Mouse (Mus musculus) c-Kit-positive CD71-positive TER-119-positive erythroid progenitor cells, embryonic 14.5 days (primary cell): Measurements from ENCODE around the gene Cyp39a1.

Experiments
- DNase-seq: peaks from one replicate; pipeline ENCODE4 v3.0.0-alpha.2; 2013; ENCODE audit warnings: low spot score

Cyp39a1 gene

DNA sequence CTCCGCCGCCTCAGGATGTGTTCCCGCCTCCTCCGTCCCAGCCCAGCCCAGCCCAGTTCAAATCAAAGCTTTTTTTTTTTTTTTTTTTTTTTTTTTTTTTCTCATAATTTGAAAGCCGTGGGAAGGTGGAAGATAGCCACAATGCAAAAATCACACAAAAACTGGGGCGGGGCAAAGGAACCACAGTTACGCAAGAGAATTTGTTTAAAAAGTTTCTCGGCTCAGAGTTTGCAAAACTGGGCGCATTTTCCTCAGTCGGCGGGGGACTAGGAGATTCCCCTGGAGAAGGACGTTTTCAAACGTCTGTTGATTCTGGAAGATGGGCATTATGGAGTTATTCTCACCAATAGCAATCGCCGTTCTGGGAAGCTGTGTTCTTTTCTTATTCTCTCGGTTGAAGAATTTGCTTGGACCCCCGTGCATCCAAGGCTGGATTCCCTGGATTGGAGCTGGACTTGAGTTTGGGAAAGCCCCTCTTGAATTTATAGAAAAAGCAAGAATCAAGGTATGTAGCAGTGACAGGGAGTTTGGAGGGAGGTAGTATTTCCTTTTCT lies at the start of gene Cyp39a1:
Gene Cyp39a1 (plus strand): TSS at position 136 of the 554 bp plus-strand sequence.
- no peak for DNase-seq

DNA sequence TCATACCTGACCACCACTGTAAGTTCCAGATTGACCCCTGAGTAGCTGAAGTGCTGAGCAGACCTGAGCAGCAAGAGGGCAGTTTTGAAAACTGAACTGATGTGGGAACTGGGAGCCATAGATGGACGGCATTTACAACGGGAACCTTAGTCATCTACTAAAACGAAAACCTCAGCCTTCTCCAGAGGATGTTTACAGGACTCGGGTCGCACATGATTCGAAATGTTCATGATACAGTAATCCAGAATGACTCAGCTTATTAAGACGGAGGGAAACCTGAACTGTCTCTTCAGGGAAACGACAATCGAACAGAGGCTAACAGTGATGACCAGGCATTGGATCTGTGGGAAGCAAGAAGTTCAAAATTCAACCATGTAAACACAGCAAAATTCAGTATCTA lies 48.1 kb upstream of the Cyp39a1 start:
- no peak for DNase-seq

DNA sequence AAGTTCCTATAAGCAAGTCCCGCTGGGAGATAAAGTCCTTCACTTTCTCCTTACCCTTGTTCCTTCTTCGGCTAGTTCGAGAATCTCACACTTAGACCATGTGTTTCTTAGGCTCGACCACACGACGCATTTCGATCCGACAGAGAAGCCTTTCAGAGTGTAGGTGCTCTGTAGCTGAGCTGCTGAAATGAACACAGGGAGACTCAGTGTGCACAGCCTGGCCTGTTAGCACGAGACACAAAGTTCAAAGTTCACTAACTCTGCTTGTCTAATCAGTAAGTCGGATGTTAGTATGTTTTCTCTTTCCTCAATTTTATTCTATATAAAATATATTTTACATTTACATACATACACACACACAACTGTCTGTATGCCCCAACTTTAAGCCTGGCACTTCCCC lies 45.1 kb upstream of the Cyp39a1 start:
- DNase-seq = no peak

DNA sequence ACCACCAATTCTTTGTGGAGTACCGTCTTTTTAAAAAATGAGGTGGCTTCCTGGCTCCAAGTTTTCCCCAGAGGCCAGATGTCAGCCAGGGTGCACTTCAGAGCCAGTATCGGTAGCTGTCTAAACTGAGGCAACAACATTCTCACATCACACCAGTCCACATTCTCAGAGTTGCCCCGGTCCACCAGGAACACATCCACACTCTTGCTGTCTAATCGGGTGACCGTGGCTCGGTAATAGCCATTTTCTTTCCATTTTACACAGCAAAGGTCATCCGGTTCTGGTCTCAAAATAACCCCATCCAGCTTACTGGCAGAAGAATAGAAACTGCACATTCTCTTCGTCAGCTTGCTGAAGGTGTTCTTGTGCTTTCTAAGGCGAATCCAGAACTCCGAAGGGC lies 39.0 kb upstream of the Cyp39a1 start:
- no peak for DNase-seq

DNA sequence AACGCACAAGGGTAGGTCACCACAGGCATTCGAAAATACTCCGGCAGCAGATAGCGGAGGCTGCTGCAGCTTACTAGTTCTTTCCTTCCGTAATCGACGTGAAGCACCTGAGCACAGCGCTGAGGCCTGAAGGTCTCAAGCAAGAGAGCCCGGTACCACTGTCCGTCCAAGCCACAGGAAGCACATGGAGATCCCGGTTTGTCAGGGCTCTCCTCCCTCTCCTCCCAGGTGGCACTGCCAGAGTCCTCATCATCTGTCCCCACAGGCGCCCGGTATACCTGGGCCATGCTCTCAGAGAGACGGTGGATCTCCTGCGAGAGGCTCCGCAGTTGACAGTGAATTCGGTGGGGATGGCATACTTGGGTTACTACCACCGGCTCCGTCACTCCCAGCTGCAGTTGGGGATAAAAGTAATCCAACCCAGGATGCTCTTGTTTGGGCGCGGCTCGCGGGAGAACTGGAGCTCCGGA lies 38.2 kb upstream of the Cyp39a1 start:
- DNase-seq = no peak

DNA sequence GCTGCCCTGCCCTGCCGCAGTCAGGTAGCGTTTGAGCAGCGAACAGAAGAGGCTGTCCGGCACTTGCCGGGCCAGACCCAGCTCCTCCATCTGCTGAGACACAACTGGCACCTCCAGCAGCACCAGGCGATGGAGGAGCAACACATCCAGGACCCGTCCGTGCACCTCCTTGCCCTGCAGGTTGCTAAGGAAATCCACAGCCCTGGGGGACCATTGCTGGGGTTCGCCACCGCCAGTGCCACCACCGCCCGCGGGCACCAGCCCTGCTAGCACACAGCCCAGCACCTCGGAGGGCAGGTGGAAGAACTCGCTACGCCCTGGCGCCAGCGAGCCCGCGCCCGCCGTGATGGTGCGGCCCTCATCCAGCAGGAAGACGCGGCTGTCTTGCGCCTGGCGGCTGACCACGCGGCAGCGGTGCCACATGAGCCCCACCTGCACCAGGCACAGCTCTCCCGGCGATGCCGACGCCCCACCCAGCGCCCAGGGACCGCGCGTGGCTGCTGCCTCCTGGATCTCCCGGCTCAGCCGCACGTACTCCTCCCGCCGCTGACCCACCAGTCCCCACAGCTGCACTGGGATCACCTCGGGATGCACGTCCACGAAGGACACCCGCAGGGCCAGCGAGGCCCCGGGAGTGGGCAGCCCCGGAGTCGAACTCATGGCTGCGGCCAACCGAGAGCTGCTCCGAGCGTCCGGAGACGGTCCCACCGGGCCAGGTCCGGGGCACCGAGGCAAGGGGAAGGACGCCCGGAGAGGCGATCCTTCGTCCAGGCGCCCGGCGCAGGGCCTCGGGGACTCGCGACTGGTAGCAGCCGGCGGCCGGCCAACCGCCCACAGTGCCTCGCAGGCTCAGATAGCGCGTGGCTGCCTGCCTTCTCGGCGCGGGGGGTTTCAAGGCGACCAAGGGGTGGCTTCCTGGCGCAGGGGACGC lies 37.5 kb upstream of the Cyp39a1 start, which contains the start of gene Tdrd6:
Gene Tdrd6 (minus strand): TSS at position 804 of the 931 bp plus-strand sequence.
- DNase-seq = no peak

DNA sequence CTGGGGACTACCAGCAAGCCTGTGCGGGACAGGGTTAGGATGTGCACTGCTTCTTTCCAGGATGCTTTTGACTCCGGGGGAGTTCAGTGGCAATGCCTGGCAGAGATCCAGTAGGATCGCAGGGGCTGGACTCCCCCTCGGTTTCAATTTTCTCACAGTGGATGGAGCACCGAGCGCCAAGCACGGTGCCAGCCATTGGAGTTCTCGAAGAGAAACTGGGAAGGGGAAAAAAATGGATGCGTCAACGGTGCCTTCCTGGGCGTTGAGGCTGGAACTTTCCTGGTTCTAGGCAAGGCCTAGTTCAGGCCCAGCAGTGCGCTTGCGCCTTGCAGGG lies 36.8 kb upstream of the Cyp39a1 start:
- DNase-seq = no peak

DNA sequence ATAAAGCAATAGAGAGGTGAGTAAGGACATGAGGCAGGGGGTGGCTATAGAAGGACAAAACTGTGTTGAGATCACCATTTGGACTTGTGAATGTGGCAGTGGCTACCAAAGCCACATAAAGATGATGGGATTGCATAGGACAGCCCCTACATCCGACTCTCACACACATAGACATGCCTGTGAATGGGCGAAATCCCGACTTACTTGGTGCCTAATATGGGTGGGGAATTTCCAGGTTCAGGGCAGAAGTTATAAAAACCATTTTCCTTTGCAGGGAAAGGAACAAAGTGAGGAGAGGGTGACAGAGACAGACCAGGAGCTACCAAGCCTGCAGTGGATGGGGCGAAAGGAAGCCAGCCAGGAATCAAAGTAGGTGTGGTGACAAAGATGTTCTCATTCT lies 30.1 kb upstream of the Cyp39a1 start:
- DNase-seq = no peak

DNA sequence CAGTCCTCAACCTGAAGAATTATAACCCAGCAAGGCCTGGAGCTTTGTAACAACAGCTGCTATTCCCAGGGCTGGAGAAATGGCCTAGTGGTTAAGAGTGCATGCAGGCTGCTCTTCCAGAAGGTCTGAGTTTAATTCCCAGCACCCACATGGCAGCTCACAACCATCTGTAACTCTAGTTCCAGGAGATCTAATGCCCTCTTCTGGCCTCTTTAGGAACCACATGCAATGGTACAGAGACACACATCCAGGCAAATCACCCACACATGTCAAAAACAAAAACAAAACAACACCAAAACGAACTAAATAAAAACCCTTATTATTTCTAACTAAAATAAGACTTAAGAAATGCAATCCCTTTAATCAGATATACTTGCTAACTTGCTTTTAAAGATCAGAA lies 26.4 kb upstream of the Cyp39a1 start:
- DNase-seq = no peak

DNA sequence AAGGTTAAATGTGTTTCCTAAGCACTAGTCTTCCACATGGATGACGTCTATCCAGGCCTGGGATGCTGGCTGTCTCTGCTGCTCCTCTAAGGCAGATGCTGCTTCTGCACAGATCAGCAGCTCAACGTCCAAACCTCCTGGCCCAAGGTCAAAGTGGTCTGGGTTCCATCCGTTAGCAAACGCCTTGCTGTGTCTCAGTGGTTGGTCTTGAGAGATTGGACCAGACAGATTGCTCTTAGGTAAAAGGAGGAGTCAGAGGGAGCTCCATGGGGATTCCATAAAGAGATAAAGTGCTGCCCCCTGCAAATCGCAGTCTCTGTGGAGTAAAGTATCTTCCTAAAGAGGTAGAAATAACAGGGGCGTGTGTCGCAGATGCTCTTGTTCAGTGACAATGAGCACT lies 24.0 kb upstream of the Cyp39a1 start:
- no peak for DNase-seq

DNA sequence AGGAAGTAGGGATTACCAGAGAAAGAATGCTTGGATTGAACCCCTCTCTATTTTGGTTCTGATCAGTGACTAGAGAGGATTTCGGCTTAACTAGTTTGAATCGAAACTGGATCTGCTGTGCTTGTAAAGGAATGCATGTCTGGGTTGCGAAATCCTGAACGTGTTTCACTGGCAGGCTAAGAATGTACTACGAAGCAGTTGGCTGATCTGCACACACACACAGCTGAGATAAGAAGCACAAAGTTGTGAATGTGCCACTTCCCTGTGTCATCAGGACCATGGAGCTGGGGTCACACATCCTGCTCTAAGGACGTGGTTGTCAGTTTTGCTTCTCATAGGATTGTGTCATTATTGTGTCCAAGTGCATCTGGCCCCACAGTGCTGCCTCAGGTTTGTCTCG lies 22.9 kb upstream of the Cyp39a1 start:
- DNase-seq = no peak

DNA sequence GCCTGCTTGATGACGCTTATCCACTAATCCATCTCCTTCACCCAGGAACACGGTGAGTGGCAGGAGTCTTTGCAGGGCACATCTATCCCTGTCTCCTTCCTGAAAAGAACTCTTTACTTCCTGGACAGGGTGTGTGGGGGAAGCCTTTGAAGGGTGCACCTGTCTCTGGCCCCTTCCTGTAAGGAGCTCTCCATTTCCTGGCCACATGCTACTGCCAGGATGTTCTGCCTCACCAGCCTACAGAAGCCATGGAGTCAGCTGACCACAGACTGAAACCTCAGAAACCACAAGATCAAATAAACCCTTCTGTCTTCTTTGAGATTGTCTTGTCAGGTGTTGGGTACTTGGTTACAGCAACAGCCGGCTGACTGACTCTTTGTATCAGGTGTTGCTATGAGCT lies 22.1 kb upstream of the Cyp39a1 start:
- no peak for DNase-seq

DNA sequence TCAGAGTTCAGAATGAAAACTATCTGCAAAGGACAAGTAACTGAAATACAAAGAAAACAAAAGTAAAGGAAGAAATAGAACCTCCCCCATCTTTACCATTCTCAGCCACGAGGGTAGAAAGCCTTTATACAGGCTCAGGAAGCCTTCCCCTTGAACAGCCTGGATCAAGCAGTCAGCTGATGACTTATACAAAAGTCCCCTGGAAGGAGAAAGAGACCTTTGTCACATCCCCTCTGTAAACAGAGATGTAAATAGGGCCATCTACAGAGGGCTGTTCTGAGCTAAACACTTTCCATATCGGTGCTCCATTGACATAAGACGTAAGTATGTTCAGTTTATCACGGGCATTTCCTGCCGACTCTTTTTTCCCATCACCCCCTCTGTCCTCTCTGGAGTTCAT lies 20.3 kb upstream of the Cyp39a1 start:
- DNase-seq = no peak

DNA sequence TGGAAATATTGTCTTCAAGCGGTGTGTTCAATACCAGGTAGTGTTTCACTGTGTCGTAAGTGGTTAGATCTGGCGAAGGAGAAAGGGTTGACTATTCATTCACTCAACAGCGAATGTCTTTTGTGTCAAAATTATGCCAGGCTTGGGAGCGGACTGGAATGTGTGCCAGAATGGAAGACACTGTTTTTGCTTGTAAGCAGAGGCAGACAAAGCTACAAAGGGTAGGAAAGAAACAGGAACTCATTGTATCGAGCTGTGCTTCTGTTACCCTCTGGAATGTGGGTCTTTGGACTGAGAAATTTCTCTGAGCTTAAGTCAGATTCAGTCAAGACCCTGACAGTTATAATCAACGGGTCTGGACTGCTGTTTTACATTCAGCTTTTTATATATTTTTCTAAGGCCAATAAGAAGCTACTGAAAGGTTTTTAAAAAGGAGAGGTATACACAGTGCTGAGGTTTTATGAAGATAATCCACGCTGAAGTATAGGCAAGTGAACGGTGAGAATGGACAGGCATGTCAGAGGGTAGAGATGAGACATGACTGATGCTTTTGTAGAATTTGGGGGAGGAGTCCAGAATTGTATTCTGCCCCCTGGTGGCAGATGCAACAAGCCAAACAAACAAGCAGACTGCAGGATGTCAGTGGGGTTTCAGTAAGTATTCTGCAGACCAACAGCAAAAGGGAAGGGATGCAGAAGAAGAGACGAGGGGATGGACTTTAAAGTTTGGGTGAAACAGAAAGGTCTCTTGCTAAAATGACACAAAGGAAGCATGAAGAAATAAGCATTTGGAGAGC lies 17.4 kb upstream of the Cyp39a1 start:
- DNase-seq = peak; percentile 11

DNA sequence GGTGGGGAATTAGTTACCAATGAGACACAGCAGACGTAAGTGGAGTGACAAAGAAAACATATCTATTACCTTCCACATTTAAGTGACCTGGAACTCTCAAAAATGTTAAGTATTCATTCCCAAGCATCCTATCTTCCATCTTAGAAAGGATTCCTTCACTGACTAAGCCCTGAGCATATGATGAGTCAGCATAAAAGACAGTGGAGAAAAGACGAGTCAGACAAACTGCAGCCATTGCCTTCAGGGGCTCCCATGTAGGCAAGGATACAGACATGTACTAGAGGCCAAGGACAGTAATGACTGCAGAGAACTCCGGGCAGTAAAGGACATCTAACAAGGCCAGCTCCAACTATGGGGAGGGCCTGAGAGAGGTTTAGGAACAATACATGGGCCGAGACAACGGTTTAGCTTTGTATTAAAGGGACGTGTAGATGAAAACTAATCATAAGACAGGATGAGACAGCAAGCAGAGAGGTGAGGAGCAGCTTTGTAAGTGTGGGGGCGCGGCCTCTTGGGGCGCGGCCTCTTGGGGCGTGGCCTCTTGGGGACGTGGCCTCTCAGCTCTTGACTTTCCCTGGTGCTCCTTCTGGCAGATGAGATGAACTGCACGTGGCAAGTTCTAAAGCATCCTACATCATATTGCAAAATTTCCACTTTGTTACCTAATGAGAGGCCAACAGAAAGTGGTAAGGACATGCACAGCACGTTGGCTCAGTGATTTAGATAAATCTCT lies 15.7 kb upstream of the Cyp39a1 start:
- no peak for DNase-seq

DNA sequence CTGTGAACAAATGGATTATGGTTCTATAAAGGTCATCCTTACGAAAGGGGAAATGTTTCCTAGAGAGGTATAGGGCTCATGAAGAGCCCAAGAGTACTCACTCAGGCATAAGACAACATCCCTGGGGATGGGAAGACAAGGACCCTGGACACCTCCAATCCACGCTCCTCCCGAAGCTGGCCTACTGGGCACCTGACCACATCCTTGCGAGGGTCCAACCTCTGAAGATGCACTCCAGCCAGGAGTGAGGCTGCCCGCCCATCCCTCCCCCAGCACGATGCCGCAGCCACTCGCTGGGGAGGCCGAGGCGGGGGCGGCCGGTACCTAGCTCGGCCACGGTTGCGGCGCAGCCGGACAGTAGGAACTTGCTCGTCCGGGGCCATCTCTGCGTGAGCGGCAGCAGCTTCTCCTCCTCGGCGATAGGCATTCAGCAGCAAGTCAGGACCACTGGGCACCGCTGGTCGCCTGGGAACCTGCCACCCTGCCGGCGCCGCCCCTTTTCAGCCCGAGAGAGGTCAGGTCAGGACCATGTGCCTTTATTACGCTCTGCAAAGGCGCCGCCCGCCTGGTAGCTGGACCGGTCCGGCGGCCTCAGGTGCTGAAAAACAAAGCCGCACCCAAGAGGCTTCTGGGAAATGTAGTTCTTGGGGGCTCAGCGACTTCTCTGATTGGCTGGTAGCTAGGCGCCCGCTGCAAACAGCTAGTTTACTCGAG lies 492 bp upstream of the Cyp39a1 start, which contains the start of gene Slc25a27:
Gene Slc25a27 (minus strand): TSS at position 639 of the 714 bp plus-strand sequence.
- DNase-seq = peak; percentile 59

DNA sequence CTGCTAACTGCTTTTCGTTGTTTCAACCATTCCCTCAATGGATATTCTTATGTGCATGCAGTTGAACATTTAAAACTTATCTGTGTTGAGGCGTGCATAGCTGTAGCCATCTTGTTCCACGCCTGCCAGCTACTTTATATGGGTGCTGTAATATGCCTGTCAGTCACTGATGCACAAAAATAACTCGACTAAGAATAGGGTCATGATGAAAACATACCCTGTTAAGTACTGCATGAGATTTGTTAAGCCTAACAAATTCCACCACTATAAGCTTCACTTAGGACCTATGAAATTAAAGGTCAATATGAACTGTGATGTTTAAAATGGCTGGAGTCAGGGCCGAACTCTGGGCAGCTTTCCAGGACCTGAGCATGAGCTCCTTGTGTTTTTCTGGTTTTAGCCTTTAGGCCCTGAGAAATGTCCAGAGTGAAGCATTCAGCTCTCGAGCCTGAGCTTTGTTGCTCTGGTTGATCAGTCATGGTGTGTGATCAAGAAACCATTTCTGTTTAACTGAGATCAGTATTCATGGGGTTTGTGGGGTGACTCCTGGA lies 2.0 kb downstream of the Cyp39a1 start:
- no peak for DNase-seq

DNA sequence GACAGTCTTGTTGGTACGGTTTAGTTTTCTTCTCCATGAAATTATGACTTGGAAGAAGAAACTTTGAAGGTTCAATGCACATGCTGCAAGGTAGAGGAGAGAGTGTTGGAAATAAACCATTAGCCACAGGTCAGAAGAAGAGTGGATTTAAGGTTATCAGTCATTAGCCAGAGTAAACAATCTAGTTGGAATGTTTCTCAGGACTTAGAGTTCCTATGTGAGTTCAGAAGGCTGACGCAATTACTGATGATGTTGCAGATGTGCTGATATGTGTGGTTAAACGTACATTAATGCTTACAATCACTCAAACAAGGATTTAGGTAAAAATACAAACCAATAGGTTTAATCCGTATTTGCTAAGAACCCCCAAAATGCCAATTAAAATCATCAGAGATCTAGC lies 4.7 kb downstream of the Cyp39a1 start:
- no peak for DNase-seq

DNA sequence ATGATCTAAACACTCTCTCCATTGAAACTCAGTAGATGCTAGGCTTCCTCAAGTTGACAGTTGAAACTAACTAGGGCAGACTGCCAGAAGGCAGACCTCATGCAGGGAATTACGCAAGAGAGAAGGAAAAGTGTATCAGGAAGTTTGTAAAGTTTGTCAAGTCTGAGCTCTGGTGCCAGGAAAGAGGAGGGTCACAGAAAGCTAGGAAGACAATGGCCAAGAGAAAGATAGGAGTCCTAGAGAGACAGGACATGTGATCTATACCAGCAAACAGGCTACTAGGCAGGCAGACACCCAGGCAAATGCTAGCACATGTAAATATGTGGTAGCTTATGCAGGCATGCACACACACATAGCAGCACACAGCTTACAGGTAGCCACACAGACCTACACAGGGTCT lies 8.0 kb downstream of the Cyp39a1 start:
- DNase-seq = no peak

DNA sequence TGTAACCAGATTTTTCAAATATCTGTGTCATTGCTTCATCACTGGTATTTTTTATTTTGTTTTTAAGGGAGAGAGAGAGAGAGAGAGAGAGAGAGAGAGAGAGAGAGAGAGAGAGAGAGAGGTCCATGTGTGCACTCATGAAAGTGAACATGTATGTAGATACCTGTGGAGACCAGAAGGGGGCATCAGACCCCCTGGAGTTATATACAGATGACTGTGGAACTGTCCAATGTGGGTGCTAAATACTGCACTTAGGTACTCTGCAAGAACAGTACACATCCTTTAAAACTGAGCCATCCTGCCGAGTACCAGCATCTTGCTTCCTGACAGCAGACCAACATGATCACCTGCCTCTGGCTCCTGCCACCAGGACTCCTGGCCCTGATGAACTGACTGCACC lies 9.0 kb downstream of the Cyp39a1 start:
- DNase-seq = no peak

DNA sequence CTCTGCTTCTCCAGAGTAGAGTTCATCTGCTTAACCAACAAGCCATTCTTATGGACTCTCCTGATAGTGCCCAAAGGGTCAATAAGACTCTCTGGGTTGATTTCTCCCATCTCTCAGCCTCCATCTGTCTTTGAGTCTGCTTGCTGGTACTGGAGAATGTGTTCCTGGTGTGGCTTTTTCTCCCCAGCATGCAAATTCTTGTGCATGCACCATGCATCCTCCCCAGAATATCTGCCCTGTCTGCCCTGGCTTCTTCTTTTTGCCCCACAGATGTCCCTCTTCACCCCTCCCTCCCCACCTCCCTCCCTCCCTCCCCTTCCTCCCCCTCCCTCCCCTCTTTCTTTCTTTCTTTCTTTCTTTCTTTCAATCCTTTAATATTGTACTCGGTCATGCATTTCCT lies 10.1 kb downstream of the Cyp39a1 start:
- DNase-seq = no peak
